Mouse (Mus musculus) lung, postnatal 36 days (tissue): ENCODE measurements around the gene Zdhhc13.

ENCODE experiments used
- DNase-seq: peaks from one replicate; pipeline ENCODE4 v3.0.0; 2022; ENCODE audit warnings: mixed read lengths

The Zdhhc13 gene

DNA sequence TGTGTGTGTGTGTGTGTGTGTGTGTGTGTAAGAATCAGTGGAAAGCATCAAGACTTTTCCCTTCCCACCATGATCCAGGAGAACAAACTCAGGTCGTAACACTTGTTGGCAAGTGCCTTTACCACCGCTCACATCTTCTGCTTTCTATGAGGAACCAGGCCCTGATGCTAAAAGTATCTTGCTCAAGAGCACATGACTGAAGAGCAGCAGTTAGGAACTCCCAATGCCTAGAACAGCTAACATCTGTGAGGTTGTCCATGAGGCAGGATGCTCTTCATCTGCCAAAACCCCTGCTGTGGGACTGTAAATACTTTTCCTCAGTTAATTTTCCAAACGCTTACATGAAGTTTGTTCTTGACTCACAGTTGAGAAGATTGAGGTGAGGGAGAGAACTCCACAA, 455 bp upstream of the Zdhhc13 start:
- DNase-seq = peak; percentile 50

DNA sequence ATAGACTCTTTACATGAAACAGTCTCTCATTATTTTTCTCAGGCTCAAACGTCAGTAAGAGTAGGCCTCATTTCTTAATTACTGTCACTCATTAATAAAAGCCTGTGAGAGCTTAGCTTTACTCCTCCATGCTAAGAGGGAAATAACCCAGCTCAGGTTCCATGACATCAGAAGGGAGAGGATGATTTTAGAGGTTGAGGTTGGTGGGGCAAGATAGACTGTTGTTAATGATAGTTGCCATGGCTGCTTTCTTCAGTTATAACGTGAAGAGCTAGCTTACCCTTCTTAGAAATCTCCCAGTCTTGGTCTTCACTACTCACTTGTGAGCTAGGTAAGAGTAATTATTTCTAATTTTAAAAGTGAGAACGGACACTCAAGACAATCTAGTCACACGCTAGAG, 1.3 kb downstream of the Zdhhc13 start:
- DNase-seq = no peak

DNA sequence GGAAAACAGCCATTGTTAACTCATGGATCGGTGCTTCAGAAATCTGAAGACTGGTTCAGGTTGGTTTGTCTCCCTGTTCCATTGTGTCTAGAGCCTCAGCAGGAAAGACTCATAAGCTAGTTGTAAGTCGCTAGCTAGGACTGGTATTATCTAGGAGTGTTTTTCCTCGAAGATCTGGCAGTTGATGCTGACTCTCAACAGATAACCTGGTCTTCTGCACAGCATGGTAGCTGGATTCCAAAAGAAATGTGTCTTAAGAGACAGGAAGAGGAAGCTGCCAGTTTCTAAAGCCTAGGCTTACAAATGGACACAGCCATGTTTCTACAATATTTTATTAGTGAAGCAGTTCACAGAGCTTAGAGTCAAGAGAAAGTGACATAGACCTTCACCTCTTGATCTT, 2.6 kb downstream of the Zdhhc13 start:
- DNase-seq = no peak

DNA sequence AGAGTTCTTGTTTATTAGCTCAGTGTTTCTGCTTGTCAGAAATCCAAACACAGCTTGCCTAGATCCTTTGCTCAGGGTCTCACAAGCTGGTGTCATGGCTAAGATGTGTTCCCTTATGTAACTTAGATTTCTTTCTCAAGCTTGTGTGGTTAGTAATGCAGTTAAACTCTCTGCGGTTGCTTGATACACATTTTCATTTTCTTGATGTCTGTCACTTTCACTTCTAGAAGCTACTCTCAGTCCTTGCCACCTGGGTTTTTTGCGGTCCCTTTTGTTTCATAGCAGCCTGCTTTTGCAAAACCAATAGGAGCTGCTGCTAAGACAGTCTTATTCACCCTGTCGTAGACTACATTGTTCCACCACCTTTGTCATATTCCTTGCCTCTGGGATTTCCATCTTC, 6.3 kb downstream of the Zdhhc13 start:
- no peak for DNase-seq

DNA sequence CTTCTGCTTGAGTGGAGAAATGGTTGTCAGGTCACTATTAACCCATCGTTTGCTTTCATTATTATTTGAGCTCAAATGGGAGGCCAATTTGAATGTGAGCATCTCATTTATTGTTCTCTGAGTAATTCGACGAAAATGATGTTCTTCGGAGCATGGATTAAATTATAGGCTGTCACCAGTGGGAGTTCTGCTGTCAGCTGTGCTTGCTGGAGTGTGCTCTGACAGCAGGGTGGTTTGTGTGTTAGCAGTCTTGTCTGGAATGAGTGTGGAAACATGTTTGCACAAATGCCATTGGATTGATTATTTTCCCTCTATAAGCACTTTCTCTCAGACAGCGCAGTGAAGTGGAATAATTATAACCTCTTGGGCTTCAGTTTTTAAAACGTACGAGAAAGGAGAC, 14.6 kb downstream of the Zdhhc13 start:
- no peak for DNase-seq

DNA sequence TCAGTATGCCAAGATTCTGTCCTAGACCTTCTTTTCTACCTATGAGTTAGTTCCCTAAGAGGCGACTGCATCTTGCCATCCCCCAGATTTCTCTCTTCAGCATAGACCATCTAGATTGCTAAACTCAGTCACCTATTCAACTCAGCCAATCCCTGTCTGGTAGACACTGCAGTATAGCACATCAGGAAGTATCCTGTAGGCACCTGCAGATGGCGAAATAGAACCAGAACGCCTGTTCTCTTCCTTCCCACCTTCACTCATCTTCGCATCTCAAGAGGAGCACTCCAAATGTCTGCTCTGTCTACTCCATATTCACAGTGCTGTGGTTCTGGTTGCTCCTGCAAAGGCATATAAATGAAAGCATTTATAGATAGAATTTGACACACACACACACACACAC, 17.8 kb downstream of the Zdhhc13 start:
- DNase-seq = no peak

DNA sequence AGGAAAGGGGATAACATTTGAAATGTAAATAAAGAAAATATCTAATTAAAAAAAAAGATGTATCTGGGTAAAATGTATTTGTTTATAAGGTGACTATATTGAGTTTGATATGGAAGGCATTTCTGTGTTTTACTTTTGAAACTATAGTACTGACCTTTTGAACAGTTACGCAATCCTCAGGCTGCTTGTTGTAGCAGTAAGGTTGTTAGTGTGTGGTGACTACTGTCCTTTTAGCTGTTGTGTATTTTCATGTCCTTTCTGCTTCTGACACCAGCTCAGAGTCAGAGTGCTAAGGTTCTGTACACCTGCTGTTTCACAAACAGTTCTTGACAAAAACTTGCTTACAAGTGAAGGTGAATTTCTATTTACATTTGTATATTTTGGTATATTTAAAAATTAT, 21.8 kb downstream of the Zdhhc13 start:
- DNase-seq = no peak

DNA sequence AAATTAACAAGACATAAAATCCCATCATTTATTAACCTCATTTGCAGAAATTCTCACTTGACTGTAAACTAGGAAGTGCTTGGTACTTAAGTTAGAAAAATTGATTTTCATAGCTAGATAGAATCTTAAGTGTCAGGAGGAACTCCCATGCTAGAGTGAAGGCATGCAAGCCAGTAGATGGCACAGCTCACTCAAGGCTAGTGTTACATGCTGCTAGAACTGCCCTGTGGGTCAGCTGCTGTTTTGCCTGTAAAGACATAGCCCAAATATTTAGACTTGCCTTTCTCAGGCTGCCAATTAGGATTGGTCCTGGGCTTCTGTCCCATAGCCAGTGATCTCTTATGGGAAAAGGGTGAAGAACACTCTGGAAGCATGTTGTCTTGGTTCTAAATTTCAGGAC, 23.6 kb downstream of the Zdhhc13 start:
- no peak for DNase-seq

DNA sequence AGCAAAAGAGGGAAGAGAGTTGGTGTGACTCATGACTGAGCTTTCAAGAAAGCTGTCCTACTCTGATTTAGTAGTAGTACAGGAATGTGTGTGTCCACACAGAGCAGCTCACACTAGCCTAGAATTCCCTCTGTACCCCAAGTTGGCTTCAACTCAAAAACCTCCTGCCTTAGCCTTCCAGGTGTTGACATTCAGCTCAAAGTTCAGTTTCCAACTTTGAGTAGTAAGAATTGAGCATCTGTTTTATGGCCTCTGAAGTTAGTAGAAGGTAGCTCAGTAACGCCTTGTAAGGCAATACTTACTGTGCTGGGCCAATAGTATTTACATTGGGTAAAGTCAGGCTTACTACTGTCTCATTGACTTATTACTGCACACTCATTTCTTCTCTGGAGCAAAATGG, 24.8 kb downstream of the Zdhhc13 start:
- DNase-seq = no peak

DNA sequence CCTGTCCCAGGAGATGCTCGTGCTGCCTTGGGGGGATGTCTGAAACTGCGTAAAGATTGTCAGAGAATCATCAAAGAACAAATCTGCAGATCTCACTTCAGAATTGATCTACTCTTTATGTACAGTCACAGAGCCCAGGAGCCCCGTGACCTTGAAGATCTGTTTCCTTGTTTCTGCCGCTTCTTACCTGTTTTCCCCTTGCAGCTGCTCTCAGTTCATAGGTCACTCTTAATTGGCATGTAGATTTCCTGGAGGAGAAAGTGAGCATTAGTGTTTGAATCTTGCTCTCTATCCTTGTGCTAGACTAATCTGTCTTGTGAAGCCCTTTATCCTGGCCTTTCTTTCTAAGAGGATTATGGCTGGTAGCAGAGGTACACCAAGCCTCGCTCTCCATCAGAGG, 32.9 kb downstream of the Zdhhc13 start:
- no peak for DNase-seq

DNA sequence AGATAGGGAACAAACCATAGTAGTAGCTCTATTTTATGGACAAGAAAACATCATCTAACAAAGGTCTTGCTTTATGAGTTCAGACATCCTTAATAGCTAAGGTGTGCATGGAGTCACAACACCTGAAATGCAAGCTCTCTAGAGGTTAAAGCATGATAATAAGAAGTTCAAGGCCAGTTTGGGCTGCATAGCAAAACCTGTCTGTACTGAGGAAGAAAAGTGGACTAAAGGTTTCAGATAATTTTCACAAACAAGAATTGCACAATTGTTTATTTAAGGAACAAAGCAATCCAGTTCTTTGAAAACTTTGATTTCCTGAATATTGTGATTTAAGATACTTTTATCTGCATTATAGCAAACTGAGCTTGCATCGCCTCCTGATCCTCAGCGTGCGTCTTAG, 34.8 kb downstream of the Zdhhc13 start:
- no peak for DNase-seq

DNA sequence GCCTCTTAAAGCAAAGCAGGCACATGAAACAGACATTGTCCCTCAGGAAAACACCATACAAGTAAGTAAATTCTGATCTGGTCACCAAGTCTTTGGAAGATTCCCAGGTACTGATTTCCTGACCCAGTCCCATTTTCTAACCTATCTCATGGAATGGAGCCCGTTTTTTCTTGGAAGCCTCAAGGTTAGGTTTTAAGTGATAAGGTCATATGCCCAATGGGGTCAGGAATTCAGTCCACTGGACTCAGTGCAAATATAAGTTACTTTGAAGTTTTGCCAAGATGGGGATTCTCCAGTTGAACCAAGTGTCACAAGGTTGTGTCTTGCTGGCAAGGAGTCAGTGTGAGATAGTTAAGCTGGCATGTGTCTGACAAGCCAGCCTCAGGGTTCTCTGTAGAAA, 35.9 kb downstream of the Zdhhc13 start:
- no peak for DNase-seq

DNA sequence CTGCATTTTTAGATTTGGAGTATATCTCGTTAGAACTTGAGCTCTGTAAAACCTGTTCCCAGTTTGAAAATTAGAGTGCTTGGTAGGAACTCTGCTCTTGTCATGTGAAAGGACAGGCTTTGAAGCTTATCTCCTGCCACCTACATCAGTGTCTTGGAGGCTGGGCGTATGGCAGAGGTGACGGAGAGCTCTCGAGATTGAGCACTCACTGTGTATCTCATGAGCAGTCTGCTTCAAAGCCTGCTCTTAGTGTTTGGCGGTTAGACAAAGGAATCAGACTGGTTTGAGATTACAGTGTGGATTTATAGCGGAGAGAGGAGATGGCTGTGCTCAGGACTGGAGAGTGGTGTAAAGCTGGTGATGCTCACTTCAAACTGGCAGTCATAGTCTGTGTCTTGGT, 36.4 kb downstream of the Zdhhc13 start:
- DNase-seq = no peak

DNA sequence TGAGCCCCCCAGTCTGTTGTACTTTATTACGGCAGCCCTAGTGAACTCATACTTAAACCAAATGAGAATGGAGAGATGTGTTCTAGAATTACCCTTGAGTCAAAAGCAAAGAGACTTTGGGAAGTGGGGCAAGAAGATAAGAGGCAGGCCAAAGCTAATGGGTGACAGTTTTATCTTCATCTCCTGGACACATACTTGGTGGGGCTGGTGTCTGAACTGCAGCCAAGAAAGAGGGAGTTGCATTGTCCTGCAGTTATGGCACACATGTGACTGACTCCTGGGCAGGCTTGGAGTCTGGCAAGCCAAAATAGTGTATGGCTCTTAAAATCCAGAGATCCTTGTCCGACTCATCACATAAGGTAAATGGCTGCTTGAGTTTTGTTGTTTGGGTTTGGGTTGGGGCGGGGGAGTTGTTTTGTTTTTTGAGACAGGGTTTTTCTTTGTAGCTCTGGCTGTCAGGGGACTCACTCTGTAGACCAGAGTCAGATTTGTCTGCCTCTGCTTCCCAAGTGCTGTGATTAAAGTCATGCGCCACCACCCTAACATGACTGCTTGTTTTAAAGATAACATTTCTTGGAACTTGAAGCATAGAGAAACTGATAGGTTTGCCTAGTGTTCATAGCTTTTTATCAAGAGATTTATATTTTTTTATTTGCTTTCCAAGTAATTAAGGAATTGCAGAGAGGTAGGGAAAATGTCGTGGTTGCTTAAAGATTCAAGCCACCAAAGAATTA, 40.5 kb downstream of the Zdhhc13 start:
- DNase-seq = no peak

DNA sequence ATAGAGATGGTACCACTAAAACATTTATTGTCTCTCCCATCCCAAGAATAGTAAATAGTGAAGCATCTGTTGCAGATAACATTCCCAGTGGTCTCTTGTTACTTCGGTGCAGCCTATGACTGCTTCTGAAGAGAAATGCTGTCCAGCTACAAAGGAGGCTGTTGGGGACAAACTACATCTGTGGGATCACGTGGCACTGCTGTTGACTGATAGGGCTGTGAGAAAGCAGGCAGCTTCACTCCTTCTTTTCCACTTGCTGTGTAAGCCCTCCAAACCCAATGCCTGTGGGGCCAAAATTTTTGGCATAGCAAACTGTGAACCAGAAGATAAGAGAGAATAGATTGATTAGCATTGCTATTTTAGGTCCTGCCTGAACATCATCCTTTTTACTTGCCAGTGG, 41.6 kb downstream of the Zdhhc13 start:
- peak; percentile 64 for DNase-seq

DNA sequence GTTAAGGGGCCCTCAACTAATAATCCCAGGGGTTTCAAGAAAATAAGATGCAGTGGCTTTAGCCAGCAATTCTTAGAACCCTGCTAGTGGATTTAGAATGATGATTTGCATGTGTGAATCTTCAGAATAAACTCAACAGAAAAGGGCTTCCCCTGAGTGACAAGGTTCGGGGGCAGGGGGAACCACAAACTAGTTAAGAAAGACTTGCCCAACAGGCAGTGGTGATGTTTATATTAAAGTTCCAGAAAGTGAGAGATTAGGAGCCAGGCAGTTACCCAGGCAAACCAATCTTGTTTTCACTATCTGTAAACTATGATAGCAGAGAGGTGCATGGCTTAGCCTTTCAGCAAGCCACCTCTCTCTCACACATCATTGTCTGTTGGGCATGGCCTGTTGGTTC, 43.9 kb downstream of the Zdhhc13 start:
- DNase-seq = no peak

DNA sequence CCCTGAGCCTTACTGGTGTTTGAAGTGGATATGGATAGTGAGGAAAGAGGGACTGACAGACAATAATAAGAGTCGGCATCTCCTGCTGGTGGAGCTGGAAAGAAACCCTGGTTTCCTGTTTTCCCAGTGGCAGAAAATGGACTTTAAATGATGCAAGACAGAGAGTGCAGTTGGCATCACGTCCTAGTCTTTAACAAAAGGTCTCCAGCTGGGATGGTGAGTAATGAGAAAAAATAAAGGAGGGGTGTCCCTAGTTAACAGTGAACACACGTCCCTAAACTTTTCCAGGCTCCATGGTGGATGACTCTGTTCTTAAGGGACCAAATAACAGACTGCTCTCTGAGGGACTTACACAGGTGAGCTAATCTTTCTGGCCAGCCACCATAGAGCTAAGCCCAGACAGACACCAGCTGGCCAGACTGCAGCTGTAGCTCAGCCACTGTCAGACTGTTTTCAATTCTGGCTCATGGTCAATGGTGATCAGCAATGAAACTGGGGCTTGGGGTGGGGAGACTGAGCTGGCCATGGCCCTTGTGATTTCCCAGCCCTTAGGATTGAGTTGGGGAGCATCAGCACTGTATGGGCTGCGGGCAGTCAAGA, 45.7 kb downstream of the Zdhhc13 start:
- DNase-seq = no peak

DNA sequence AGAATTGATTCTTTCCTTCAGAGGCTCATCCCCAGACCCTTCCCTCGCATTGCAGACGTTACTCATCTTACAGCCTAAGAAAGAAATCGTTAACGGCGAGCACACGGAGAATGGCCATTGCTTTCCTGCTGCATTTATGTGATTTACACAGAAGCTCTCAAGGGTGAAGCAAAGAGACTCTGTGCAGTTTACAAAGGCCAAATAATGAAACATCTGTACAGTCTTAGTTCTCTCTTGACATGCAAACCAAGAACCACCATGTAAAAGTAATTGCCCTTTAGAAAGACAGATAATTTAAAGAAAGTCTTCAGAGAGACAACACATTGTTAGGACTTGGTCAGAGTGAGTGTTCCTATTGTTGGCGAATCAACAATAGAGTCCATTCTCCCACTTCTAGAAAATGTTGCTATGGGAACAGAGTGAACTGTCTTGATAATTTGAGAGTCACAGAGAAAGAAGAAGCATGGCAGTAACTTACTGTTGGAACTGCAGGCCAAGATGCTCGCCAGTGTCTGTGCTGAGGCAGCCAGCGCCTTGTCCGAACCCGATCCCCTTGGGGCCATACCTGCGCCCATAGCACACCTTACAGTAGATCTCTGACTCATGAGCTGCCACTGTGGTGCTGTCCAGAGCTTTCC, 46.3 kb downstream of the Zdhhc13 start:
- no peak for DNase-seq

DNA sequence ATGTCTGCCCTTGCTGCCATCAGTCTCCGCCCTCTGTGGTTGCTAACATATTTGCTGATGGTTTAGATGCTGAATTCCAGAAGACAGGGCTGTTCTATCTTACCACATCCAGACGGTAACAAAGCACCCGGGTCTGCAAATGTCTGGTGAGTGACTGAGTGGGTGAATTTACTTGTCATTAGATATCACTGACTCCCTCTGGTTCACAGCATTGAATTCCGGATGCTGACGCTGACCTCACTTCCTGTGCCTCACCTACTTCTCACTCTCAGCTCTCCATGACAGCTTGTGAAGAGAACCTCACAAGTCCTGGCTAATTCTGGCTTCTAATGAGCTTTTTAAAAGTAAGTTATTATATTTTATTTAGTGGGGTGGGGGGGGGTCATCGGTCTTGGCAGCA, 48.1 kb downstream of the Zdhhc13 start:
- DNase-seq = no peak

DNA sequence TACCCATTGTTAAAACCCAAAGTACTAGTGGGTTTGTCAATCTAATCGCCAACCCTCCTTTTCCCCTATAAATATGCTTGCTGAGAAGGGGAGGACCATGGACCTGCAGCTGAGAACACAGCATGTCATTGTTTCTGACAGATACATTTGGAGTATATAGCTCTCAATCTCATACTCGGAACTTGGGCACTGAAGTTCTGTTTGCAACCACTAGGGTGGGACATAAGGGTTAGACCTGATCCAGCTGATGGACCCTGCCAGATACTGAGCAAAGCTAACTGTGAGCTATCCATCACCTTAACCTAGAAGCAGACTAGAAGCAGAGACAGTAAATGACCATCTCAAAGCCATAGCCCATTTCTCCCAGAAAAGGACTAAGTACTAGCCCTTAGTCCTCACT, 49.6 kb downstream of the Zdhhc13 start:
- DNase-seq = no peak

DNA sequence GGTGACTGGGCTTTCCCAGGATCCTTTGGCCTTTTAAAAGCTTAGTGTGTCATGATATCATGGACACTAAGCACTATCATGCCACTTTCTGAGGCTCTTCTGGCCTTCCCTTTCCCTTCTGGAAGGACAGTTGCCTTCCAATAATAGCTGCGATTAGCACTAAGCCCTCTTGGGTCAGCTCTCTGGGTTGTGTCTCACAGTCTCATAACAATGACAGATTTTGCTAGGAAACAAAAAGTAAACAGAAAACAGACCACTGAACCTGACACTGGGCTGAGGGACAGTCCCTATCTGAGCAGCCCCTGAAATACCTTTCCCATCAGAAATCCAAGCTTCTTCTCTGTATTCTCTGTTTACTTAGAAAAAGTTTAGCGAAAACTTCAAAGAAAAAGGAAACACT, 51.7 kb downstream of the Zdhhc13 start:
- DNase-seq = no peak

DNA sequence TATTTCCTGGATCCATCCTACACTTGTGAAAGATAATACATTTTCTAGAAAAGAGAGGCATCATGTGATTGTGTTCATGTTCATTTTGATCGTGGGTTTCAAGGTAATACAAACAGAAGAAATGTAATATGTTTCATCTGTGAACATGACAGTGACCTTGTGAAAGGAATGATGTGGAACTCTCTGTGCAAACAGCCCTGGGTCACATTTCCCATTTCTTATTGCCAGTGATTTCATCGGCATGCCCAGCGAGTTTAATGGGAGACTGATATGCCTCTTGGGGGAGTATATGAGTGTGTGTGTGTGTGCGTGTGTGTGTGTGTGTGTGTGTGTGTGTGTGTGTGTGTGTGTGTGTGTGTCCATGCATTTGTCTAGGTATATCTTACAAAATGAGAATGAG, 52.7 kb downstream of the Zdhhc13 start:
- DNase-seq = no peak

DNA sequence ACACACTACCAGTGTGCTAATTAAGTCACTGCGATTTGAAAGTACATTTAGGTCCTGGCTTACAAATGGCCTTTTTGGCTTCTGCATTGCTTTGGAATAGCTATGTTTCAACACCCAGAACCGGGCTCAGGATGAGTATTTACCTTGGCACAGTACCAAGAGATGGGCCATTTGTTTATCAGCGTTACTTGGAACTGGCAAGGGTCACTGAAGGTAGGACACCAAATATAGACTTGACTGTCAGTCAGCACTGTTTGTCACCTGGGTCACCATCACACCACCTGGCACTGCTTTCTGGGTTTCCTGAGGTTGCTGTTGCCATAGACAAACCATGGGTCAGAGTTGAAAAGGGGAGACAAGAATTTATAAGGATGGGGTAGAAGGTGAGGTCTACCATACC, 53.5 kb downstream of the Zdhhc13 start:
- no peak for DNase-seq

DNA sequence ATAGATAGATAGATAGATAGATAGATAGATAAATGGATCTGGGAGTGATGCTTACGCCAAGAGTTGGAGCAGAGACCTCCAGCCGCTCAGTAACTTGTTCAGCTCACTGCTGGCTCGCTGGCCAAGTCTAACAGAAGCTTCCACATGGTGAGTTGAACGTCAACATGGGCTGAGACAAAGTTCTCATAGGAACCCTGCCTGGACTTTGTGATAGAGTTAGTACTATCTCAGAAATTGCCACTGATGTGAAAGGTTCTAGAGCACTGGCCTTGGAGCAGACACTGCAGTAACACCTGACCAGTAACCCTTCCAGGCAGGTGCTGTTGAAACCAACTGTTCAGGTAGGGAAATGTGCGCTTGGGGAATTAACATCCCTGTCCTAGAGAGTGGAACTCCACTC, 54.7 kb downstream of the Zdhhc13 start:
- DNase-seq = no peak
